Mouse (Mus musculus): ENCODE data around the gene Rnf208.
A peak's percentile ranks its signal among the peaks of the same experiment; 100 is the strongest.
"Not testable (repeated sequence)": the region's sequence is repeated elsewhere in the genome, so short reads cannot be mapped to it uniquely, and the experiment has no call there.

Gene Rnf208

GRCm38 (mm10) chr2:25246183-25247072, 4.4 kb downstream of the Rnf208 start, which contains the start of gene AL732309.1:
AL732309.1 (minus strand) TSS chr2:25246863.
- no peak for DNase-seq (ENCODE audit: low spot score in 2 of 2)

- DNase-seq (ENCODE audit: low spot score in 2 of 2), result no peak
These were observed 10.3 kb downstream of the Rnf208 start for GRCm38 (mm10) chr2:25252331-25252730.

GRCm38 (mm10) chr2:25255284-25255779, 13.3 kb downstream of the Rnf208 start, which contains the start of gene Tmem203:
Tmem203 (plus strand) TSS chr2:25255439.
- peak; percentile 78 to 86 for DNase-seq (ENCODE audit: low spot score in 2 of 2)

GRCm38 (mm10) chr2:25256443-25257109, 14.5 kb downstream of the Rnf208 start:
- DNase-seq (ENCODE audit: low spot score in 2 of 2), result not testable (repeated sequence)

GRCm38 (mm10) chr2:25257250-25257649, 15.2 kb downstream of the Rnf208 start:
- DNase-seq (ENCODE audit: low spot score in 2 of 2), result not testable (repeated sequence)

- no peak for DNase-seq (ENCODE audit: low spot score in 2 of 2)
These were observed 16.8 kb downstream of the Rnf208 start for GRCm38 (mm10) chr2:25258887-25259286.

GRCm38 (mm10) chr2:25261870-25262269, 19.8 kb downstream of the Rnf208 start:
- no peak for DNase-seq (ENCODE audit: low spot score in 2 of 2)

GRCm38 (mm10) chr2:25262291-25262767, 20.3 kb downstream of the Rnf208 start, which contains the start of gene Tprn:
Tprn (plus strand) TSS chr2:25262618.
- DNase-seq (ENCODE audit: low spot score in 2 of 2), result peak; percentile 89 to 93

- DNase-seq (ENCODE audit: low spot score in 2 of 2), result no peak
These were observed 21.0 kb downstream of the Rnf208 start for GRCm38 (mm10) chr2:25262795-25263622.

GRCm38 (mm10) chr2:25263623-25264285, 21.7 kb downstream of the Rnf208 start:
- no peak for DNase-seq (ENCODE audit: low spot score in 2 of 2)

GRCm38 (mm10) chr2:25264286-25264660, 22.2 kb downstream of the Rnf208 start:
- DNase-seq (ENCODE audit: low spot score in 2 of 2), result no peak

- no peak for DNase-seq (ENCODE audit: low spot score in 2 of 2)
These were observed 22.8 kb downstream of the Rnf208 start for GRCm38 (mm10) chr2:25264851-25265250.

GRCm38 (mm10) chr2:25265897-25266656, 24.0 kb downstream of the Rnf208 start:
- no peak for DNase-seq (ENCODE audit: low spot score in 2 of 2)

GRCm38 (mm10) chr2:25266720-25267119, 24.7 kb downstream of the Rnf208 start:
- DNase-seq (ENCODE audit: low spot score in 2 of 2), result no peak

- no peak for DNase-seq (ENCODE audit: low spot score in 2 of 2)
These were observed 25.2 kb downstream of the Rnf208 start for GRCm38 (mm10) chr2:25267241-25267640.

GRCm38 (mm10) chr2:25267746-25268309, 25.8 kb downstream of the Rnf208 start:
- no peak for DNase-seq (ENCODE audit: low spot score in 2 of 2)

GRCm38 (mm10) chr2:25271827-25272511, 29.9 kb downstream of the Rnf208 start, which contains the start of the genes Ssna1 and Anapc2:
Ssna1 (minus strand) TSS chr2:25272438.
Anapc2 (plus strand) TSS chr2:25272478.
- DNase-seq (ENCODE audit: low spot score in 2 of 2), result peak; percentile 95 to 98

- DNase-seq (ENCODE audit: low spot score in 2 of 2), result no peak
These were observed 30.5 kb downstream of the Rnf208 start for GRCm38 (mm10) chr2:25272515-25272914.

GRCm38 (mm10) chr2:25273010-25273409, 31.0 kb downstream of the Rnf208 start:
- no peak for DNase-seq (ENCODE audit: low spot score in 2 of 2)
